10 mouse cellular contexts compared by ENCODE assay signal in the genomic region with DNA sequence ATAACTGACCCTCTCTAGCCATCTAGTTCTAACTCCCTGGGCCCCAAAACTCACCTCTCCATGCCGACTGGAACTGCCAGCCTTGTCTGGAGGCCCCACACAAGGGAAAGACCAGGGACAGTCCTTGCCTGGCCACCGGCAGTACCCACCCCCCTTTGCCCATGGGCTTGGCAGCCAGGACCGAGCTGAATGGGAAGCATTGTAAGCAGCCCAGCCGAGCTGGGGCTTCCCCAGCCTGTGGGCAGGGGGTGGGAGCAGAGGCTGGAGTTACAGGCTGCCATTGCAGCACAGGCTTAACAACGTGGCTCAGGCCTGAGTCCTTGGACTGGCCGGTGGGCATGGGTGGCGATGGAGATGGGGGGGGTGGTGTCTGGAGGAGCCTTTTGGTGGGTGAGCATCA. TPM values are rescaled to one million over a fixed set of nuclear protein-coding genes. Genes with fewer than 3 reads are reported as not detected.
DNase-seq lines count a peak whose midpoint lies in the region; ATAC-seq and TF ChIP-seq lines count a peak whose summit lies in the region.
"Had no signal": no experiment of that assay in that cellular context is flagged by ENCODE, and none has a peak within 500 bp of the region (broad histone marks: within the 10 kb centered on the region; RNA-seq: fewer than 3 reads in every experiment).

A gene (minus strand): TSS at position 113 of the 400 bp plus-strand sequence.

- H3K9me3 ChIP-seq in kidney, embryonic 15.5 days (replicated peaks), result no peaks in the 10 kb centered on the region
- H3K9me3 ChIP-seq in embryonic facial prominence, embryonic 12.5 days, result no peaks in the 10 kb centered on the region
- H3K9me3 ChIP-seq in hindbrain, postnatal 0 days (ENCODE audit: low read length), result no peaks in the 10 kb centered on the region
- H3K9me3 ChIP-seq in limb, embryonic 13.5 days, result no peaks in the 10 kb centered on the region
- no peaks in the 10 kb centered on the region for H3K9me3 ChIP-seq in liver, embryonic 11.5 days (ENCODE audit: control insufficient read depth, low read length)
- H3K9me3 ChIP-seq: heart, embryonic 15.5 days had no signal

- ATAC-seq in kidney, embryonic 15.5 days (replicated peaks; ENCODE audit: low FRiP score), result no peak
- no peak for ATAC-seq in embryonic facial prominence, embryonic 12.5 days (ENCODE audit: insufficient number of reproducible peaks, insufficient read depth, low FRiP score, low TSS enrichment)
- peak; percentile 82 for ATAC-seq in hindbrain, postnatal 0 days
- ATAC-seq in limb, embryonic 13.5 days (ENCODE audit: low FRiP score, low read depth), result peak; percentile 49; the same call in 1 of the 2 replicates
- ATAC-seq in liver, embryonic 11.5 days (replicated peaks; ENCODE audit: low FRiP score), result no peak

- no peak for TF ChIP-seq CTCF in hindbrain, postnatal 0 days (IDR thresholded peaks at IDR 0.05; ENCODE audit: low read depth)

- H3K27ac ChIP-seq in kidney, embryonic 15.5 days, result 0 out of 2 replicates have a peak within 1 kb of the TSS, but pooled peaks have one; percentile 2
- 0 out of 2 replicates have a peak within 1 kb of the TSS, but pooled peaks have one; percentile 5 for H3K27ac ChIP-seq in embryonic facial prominence, embryonic 12.5 days
- peak within 1 kb of the TSS; percentile 52; the same call in 1 of the 2 replicates for H3K27ac ChIP-seq in hindbrain, postnatal 0 days
- H3K27ac ChIP-seq in limb, embryonic 13.5 days, result peak within 1 kb of the TSS; percentile 84
- no peak within 1 kb of the TSS for H3K27ac ChIP-seq in liver, embryonic 11.5 days (ENCODE audit: low read depth, low read length)
- H3K27ac ChIP-seq: heart, embryonic 15.5 days; kidney, postnatal 0 days had no signal

- H3K9ac ChIP-seq in kidney, embryonic 15.5 days, result no peak within 1 kb of the TSS
- no peak within 1 kb of the TSS for H3K9ac ChIP-seq in embryonic facial prominence, embryonic 12.5 days
- 0 out of 2 replicates have a peak within 1 kb of the TSS, but pooled peaks have one; percentile 18 for H3K9ac ChIP-seq in hindbrain, postnatal 0 days (replicated peaks; ENCODE audit: low read length)
- H3K9ac ChIP-seq in limb, embryonic 13.5 days, result peak within 1 kb of the TSS; percentile 53
- no peak within 1 kb of the TSS for H3K9ac ChIP-seq in liver, embryonic 11.5 days (ENCODE audit: low read depth, low read length)
- H3K9ac ChIP-seq: heart, embryonic 15.5 days had no signal

- 0 out of 2 replicates have a peak within 1 kb of the TSS, but pooled peaks have one; percentile 5 for H3K4me2 ChIP-seq in kidney, embryonic 15.5 days
- peak within 1 kb of the TSS; percentile 11; the same call in 1 of the 2 replicates for H3K4me2 ChIP-seq in embryonic facial prominence, embryonic 12.5 days (replicated peaks)
- H3K4me2 ChIP-seq in hindbrain, postnatal 0 days (ENCODE audit: low read depth, low read length), result 0 out of 2 replicates have a peak within 1 kb of the TSS, but pooled peaks have one; percentile 8
- H3K4me2 ChIP-seq in limb, embryonic 13.5 days (replicated peaks), result peak within 1 kb of the TSS; percentile 50
- no peak within 1 kb of the TSS for H3K4me2 ChIP-seq in liver, embryonic 11.5 days
- H3K4me2 ChIP-seq: heart, embryonic 15.5 days had no signal

- WGBS in kidney, embryonic 15.5 days, result 59% methylated on average over 7 of the region's 7 CpGs
- 40% methylated on average over 7 of the region's 7 CpGs for WGBS in embryonic facial prominence, embryonic 12.5 days
- 41% methylated on average over 7 of the region's 7 CpGs for WGBS in hindbrain, postnatal 0 days
- 50% methylated on average over 7 of the region's 7 CpGs for WGBS in limb, embryonic 13.5 days
- 61% methylated on average over 7 of the region's 7 CpGs for WGBS in liver, embryonic 11.5 days

- DNase-seq in kidney, postnatal 4 days, result no peak
- peak; percentile 78 for DNase-seq in hindbrain, postnatal 0 days (ENCODE audit: low spot score)
- no peak for DNase-seq in liver, embryonic 11.5 days (ENCODE audit: low spot score)
- DNase-seq in heart, adult 9 months (ENCODE audit: low spot score in 2 of 2), result no peak
- no peak for DNase-seq in kidney, adult 11 months

- no peaks in the 10 kb centered on the region for H3K36me3 ChIP-seq in kidney, embryonic 15.5 days
- 0 out of 2 replicates have a peak, but pooled peaks cover 2% of the 10 kb centered on the region for H3K36me3 ChIP-seq in embryonic facial prominence, embryonic 12.5 days
- no peaks in the 10 kb centered on the region for H3K36me3 ChIP-seq in hindbrain, postnatal 0 days (ENCODE audit: insufficient read depth, low read length)
- no peaks in the 10 kb centered on the region; the same call in 1 of the 2 replicates for H3K36me3 ChIP-seq in limb, embryonic 13.5 days
- no peaks in the 10 kb centered on the region for H3K36me3 ChIP-seq in liver, embryonic 11.5 days (ENCODE audit: control insufficient read depth, insufficient read depth, low read length)
- H3K36me3 ChIP-seq: heart, embryonic 15.5 days had no signal

- peaks cover 31% of the 10 kb centered on the region for H3K4me1 ChIP-seq in kidney, embryonic 15.5 days
- peaks cover 8% of the 10 kb centered on the region; the same call in 1 of the 2 replicates for H3K4me1 ChIP-seq in embryonic facial prominence, embryonic 12.5 days
- H3K4me1 ChIP-seq in hindbrain, postnatal 0 days (ENCODE audit: insufficient read depth, low read length), result peaks cover 9% of the 10 kb centered on the region
- H3K4me1 ChIP-seq in limb, embryonic 13.5 days, result peaks cover 19% of the 10 kb centered on the region
- peaks cover 10% of the 10 kb centered on the region; the same call in 1 of the 2 replicates for H3K4me1 ChIP-seq in liver, embryonic 11.5 days (replicated peaks; ENCODE audit: control insufficient read depth, insufficient read depth, low read length)

- peaks cover 46% of the 10 kb centered on the region for H3K27me3 ChIP-seq in kidney, embryonic 15.5 days
- peaks cover 44% of the 10 kb centered on the region for H3K27me3 ChIP-seq in embryonic facial prominence, embryonic 12.5 days
- no peaks in the 10 kb centered on the region for H3K27me3 ChIP-seq in hindbrain, postnatal 0 days (ENCODE audit: insufficient read depth, low read length)
- H3K27me3 ChIP-seq in limb, embryonic 13.5 days, result peaks cover 35% of the 10 kb centered on the region
- peaks cover 42% of the 10 kb centered on the region for H3K27me3 ChIP-seq in liver, embryonic 11.5 days (replicated peaks; ENCODE audit: control insufficient read depth, insufficient read depth, low read length)

- H3K4me3 ChIP-seq in kidney, embryonic 15.5 days (replicated peaks), result no peak within 1 kb of the TSS
- H3K4me3 ChIP-seq in embryonic facial prominence, embryonic 12.5 days, result no peak within 1 kb of the TSS
- no peak within 1 kb of the TSS for H3K4me3 ChIP-seq in hindbrain, postnatal 0 days (ENCODE audit: low read length)
- H3K4me3 ChIP-seq in limb, embryonic 13.5 days, result peak within 1 kb of the TSS; percentile 34
- no peak within 1 kb of the TSS for H3K4me3 ChIP-seq in liver, embryonic 11.5 days (ENCODE audit: low read depth, low read length)
- H3K4me3 ChIP-seq: heart, embryonic 15.5 days had no signal

RNA-seq across cellular contexts. Expression of the gene that starts here (rescaled TPM):
- polyA plus RNA-seq in kidney, embryonic 15.5 days (2015; fragmentation: Nextera tagmentation; extraction: Ambion mirVana), result 5.0 and 5.2 TPM in 2 replicates
- 7.6 and 8.5 TPM in 2 replicates for polyA plus RNA-seq in embryonic facial prominence, embryonic 12.5 days (2016; fragmentation: Nextera tagmentation; extraction: Ambion mirVana)
- total RNA-seq in hindbrain, postnatal 0 days (2014; rRNA removed), result 43.1 and 64.4 TPM in 2 replicates
- 45.1 and 45.6 TPM in 2 replicates for polyA plus RNA-seq in hindbrain, postnatal 0 days (2015; fragmentation: Nextera tagmentation; extraction: Ambion mirVana)
- 15.5 and 17.1 TPM in 2 replicates for polyA plus RNA-seq in limb, embryonic 13.5 days (2015; fragmentation: Nextera tagmentation; extraction: Ambion mirVana)
- 0.87 and 1.5 TPM in 2 replicates for polyA plus RNA-seq in liver, embryonic 11.5 days (2014; fragmentation: Nextera tagmentation; extraction: Ambion mirVana)

Comparison
In these comparisons a context has a peak if more than half of its experiments do, and no peak if none do; other contexts are left out.
1. ATAC-seq: peak in hindbrain, postnatal 0 days (single experiment) and limb, embryonic 13.5 days (single experiment); none in kidney, embryonic 15.5 days (single experiment), embryonic facial prominence, embryonic 12.5 days (single experiment) and liver, embryonic 11.5 days (single experiment).
2. H3K9ac ChIP-seq: peak in hindbrain, postnatal 0 days (single experiment) and limb, embryonic 13.5 days (single experiment); none in kidney, embryonic 15.5 days (single experiment), embryonic facial prominence, embryonic 12.5 days (single experiment) and liver, embryonic 11.5 days (single experiment).